In genomic region chr1:118626452-118626851, GRCm38 (mm10) we compare ENCODE assay signal across 24 mouse cellular contexts. TPM values are rescaled to one million over a fixed set of nuclear protein-coding genes. Genes with fewer than 3 reads are reported as not detected.
A peak's percentile ranks its signal among the peaks of the same experiment; 100 is the strongest.
DNase-seq lines count a peak whose midpoint lies in the region; ATAC-seq and TF ChIP-seq lines count a peak whose summit lies in the region.
"Had no signal": no experiment of that assay in that cellular context is flagged by ENCODE, and none has a peak within 500 bp of the region (broad histone marks: within the 10 kb centered on the region; RNA-seq: fewer than 3 reads in every experiment).

No protein-coding gene starts in this region.

- H3K9ac ChIP-seq in ES-Bruce4 (ENCODE audit: low read depth, poor library complexity, severe bottlenecking), result no peak overlapping the region
- no peak overlapping the region for H3K9ac ChIP-seq in ES-E14 (ENCODE audit: insufficient read depth, low read depth, low read length, poor library complexity, severe bottlenecking)
- H3K9ac ChIP-seq in intestine, embryonic 15.5 days, result no peak overlapping the region
- H3K9ac ChIP-seq: embryonic facial prominence, embryonic 13.5 days; embryonic facial prominence, embryonic 15.5 days; forebrain, embryonic 12.5 days had no signal

- H3K4me3 ChIP-seq in ES-Bruce4 (ENCODE audit: low read depth, low read length), result no peak overlapping the region
- no peak overlapping the region for H3K4me3 ChIP-seq in ES-E14 (ENCODE audit: insufficient read depth in 1 of 2, low read depth in 1 of 2, low read length in 2 of 2, poor library complexity in 1 of 2, severe bottlenecking in 1 of 2)
- H3K4me3 ChIP-seq in intestine, embryonic 15.5 days (replicated peaks), result no peak overlapping the region
- H3K4me3 ChIP-seq: embryonic facial prominence, embryonic 13.5 days; embryonic facial prominence, embryonic 15.5 days; erythroblast, embryonic 14.5 days; forebrain, embryonic 10.5 days; forebrain, embryonic 12.5 days had no signal

- TF ChIP-seq CTCF in ES-Bruce4 (IDR thresholded peaks at IDR 0.05; ENCODE audit: low read depth, low read length), result no peak

- H3K27ac ChIP-seq in ES-Bruce4 (ENCODE audit: insufficient read depth, low read length) (peak overlapping the region; percentile 52; the same call in 1 of the 2 replicates), ES-E14 (ENCODE audit: insufficient read depth, low read depth, low read length, poor library complexity, severe bottlenecking) (peak overlapping the region; percentile 63; the same call in 1 of the 2 replicates)
- H3K27ac ChIP-seq in intestine, embryonic 15.5 days, result no peak overlapping the region
- H3K27ac ChIP-seq: embryonic facial prominence, embryonic 13.5 days; embryonic facial prominence, embryonic 15.5 days; forebrain, embryonic 10.5 days; forebrain, embryonic 12.5 days had no signal

- DNase-seq in ES-E14 (ENCODE audit: low read depth, low spot score) (no peak), ZHBTc4 (ENCODE audit: low read depth, low spot score) (peak; percentile 94)
- DNase-seq in layer of hippocampus, adult 11-12 months (ENCODE audit: low spot score), result no peak
- DNase-seq in cerebellum, adult 18-20 months, result no peak
- DNase-seq: adrenal gland, adult 2 months; adrenal gland, postnatal 10 days; adrenal gland, postnatal 25 days; cerebellum, adult 11 months; cerebellum, adult 2 months; cerebellum, adult 9-10 months; cerebellum, postnatal 10 days; cerebellum, postnatal 36 days; embryo, embryonic 11 days had no signal

- H3K9me3 ChIP-seq in ES-Bruce4 (replicated peaks; ENCODE audit: control insufficient read depth, insufficient read depth, low read length, poor library complexity, severe bottlenecking) (no peaks in the 10 kb centered on the region), ES-E14 (ENCODE audit: control insufficient read depth, insufficient read depth, low read depth, low read length) (no peaks in the 10 kb centered on the region)
- no peaks in the 10 kb centered on the region for H3K9me3 ChIP-seq in intestine, embryonic 15.5 days
- H3K9me3 ChIP-seq: embryonic facial prominence, embryonic 13.5 days; embryonic facial prominence, embryonic 15.5 days; forebrain, embryonic 10.5 days; forebrain, embryonic 12.5 days had no signal

- TF ChIP-seq POLR2A in ES-Bruce4 (IDR thresholded peaks at IDR 0.05; ENCODE audit: insufficient read depth, low read length), result no peak

- H3K36me3 ChIP-seq in ES-Bruce4 (ENCODE audit: control insufficient read depth, insufficient read depth, low read length, poor library complexity, severe bottlenecking) (no peaks in the 10 kb centered on the region), ES-E14 (ENCODE audit: control insufficient read depth, insufficient read depth, low read length, poor library complexity, severe bottlenecking) (peaks cover 2% of the 10 kb centered on the region; the same call in 1 of the 2 replicates)
- H3K36me3 ChIP-seq in intestine, embryonic 15.5 days, result no peaks in the 10 kb centered on the region
- H3K36me3 ChIP-seq: embryonic facial prominence, embryonic 13.5 days; embryonic facial prominence, embryonic 15.5 days; forebrain, embryonic 10.5 days; forebrain, embryonic 12.5 days had no signal

- TF ChIP-seq EP300 in ES-Bruce4 (IDR thresholded peaks at IDR 0.05; ENCODE audit: insufficient read depth, low read depth, low read length), result peak; percentile 82

- WGBS in intestine, embryonic 15.5 days, result 82% methylated on average over 2 of the region's 2 CpGs

- H3K4me1 ChIP-seq in ES-Bruce4 (ENCODE audit: control insufficient read depth, insufficient read depth, low read length) (peaks cover 9% of the 10 kb centered on the region), ES-E14 (ENCODE audit: control insufficient read depth in 2 of 2, insufficient read depth in 2 of 2, low read length in 2 of 2, poor library complexity in 1 of 2) (peaks cover 6 to 23% of the 10 kb centered on the region in 2 experiments; a peak in 2 of 4 replicates)
- H3K4me1 ChIP-seq in intestine, embryonic 15.5 days (replicated peaks), result 0 out of 2 replicates have a peak, but pooled peaks cover 10% of the 10 kb centered on the region

- in situ Hi-C loops in ES-E14 (cut with MboI; ENCODE audit: low sequenced_read_pairs in 2 of 2, unreplicated experiment in 2 of 2), result loop anchor here in 1 of 2 experiments (25.0 kb wide), 1 partner anchor 436 kb away; the partner anchor contains the start of gene Gli2

- no peaks in the 10 kb centered on the region for H3K27me3 ChIP-seq in ES-Bruce4 (ENCODE audit: control insufficient read depth, insufficient read depth, low read length, poor library complexity, severe bottlenecking)
- peaks cover 8% of the 10 kb centered on the region; the same call in 1 of the 2 replicates for H3K27me3 ChIP-seq in intestine, embryonic 15.5 days (replicated peaks)

- no peak for ATAC-seq in intestine, embryonic 15.5 days
- ATAC-seq in megakaryocyte-erythroid progenitor cell, adult 5-6 weeks (replicated peaks; ENCODE audit: low FRiP score, low TSS enrichment, poor library complexity, severe bottlenecking), result no peak
- ATAC-seq: forebrain, embryonic 14.5 days; forebrain, embryonic 16.5 days had no signal

- no peak overlapping the region for H3K4me2 ChIP-seq in intestine, embryonic 15.5 days (replicated peaks)
- H3K4me2 ChIP-seq: embryonic facial prominence, embryonic 13.5 days; embryonic facial prominence, embryonic 15.5 days; forebrain, embryonic 12.5 days had no signal

TF ChIP-seq in ES-E14, 5 proteins besides CTCF, POLR2A, EP300 and RAD21:
- no peak for TF ChIP-seq CHD2 (IDR thresholded peaks at IDR 0.05; ENCODE audit: low read depth, low read length)
- no peak for TF ChIP-seq ZNF384 (IDR thresholded peaks at IDR 0.05; ENCODE audit: low read depth, low read length)
- TF ChIP-seq ZC3H11A (IDR thresholded peaks at IDR 0.05; ENCODE audit: borderline replicate concordance, low read depth, low read length), result no peak
- TF ChIP-seq HCFC1 (IDR thresholded peaks at IDR 0.05; ENCODE audit: borderline replicate concordance, insufficient read depth, low read length), result no peak
- TF ChIP-seq MAFK (IDR thresholded peaks at IDR 0.05; ENCODE audit: insufficient read depth, low read depth, low read length), result no peak

RNA-seq across cellular contexts. Expression of gene Tfcp2l1, which starts 1.3 kb away (rescaled TPM):
- polyA plus RNA-seq in ES-Bruce4 (2011; ENCODE audit: insufficient read depth, insufficient read length, low read depth, missing spikeins), result 110 and 113 TPM in 2 replicates
- 36.0 and 42.3 TPM in 2 replicates for total RNA-seq in ES-E14 (2012; rRNA removed)
- 3.2 and 4.5 TPM in 2 replicates for polyA plus RNA-seq in intestine, embryonic 15.5 days (2015; fragmentation: Nextera tagmentation; extraction: Ambion mirVana)
- total RNA-seq in megakaryocyte-erythroid progenitor cell, adult 5-6 weeks (2014; fragmentation: Nextera tagmentation), result not detected in 2 replicates
- not detected in 2 replicates for total RNA-seq in megakaryocyte-erythroid progenitor cell, adult 5-6 weeks (2017)
- total RNA-seq: MEL had no signal
- polyA plus RNA-seq: erythroblast, embryonic 14.5 days had no signal

Comparison
In these comparisons a context has a peak if more than half of its experiments do, and no peak if none do; other contexts are left out.
1. RNA of gene Tfcp2l1, which starts 1.3 kb away (total RNA-seq): 36.0 to 42.3 TPM in ES-E14; not detected in megakaryocyte-erythroid progenitor cell, adult 5-6 weeks; every median in the first group is over 10 times any median in the second.